Mouse (Mus musculus): ENCODE results near the gene Zfp59.
"Not testable (repeated sequence)": the region's sequence is repeated elsewhere in the genome, so short reads cannot be mapped to it uniquely, and the experiment has no call there.

The Zfp59 gene

DNA sequence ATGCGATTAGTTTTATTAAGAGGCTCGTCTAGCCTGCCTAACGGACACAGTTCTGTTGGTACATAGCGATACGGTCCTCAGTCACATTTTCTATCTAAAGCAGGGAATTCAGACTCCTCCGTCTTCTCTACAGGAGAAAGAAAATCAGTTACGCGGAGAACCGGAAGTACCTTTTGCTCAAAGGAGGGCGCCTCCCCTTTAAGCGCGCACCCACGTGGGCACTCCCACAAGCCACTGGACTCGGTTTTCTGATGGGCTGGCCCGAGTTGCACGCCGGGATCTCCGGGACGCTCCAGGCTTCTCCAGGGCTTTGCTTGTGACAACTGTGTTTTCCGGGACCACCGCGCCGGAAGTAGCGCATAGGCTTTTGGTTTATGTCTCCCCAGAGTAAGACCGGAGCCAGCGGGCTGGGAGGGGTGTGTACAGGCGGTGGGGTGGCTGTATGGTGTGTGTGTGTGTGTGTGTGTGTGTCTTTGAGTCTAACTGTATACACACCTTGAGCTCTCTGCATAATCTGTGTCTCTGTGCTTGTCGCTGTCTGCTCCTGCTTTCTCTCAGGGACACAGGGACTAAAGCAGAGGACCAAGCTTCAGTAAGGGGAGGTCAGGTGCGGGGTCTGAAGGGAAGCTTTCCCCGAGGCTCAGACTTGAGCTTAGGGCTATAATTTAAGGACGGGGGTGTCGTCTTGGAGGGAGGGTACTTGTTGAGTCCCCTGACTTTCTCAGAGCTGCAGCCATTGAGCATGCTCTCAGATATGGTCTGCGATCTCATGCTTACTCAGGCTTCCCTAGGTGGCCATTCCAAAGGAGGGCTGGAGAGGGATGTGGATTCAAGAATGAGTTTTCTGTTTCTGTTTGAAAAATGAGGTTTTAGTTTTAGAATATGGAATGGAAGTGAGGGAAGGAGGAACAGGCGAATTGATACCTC is at the start of gene Zfp59:
TSS of gene Zfp59 (plus strand) at position 285 of the 927 bp plus-strand sequence.
- DNase-seq: peak; percentile 85

DNA sequence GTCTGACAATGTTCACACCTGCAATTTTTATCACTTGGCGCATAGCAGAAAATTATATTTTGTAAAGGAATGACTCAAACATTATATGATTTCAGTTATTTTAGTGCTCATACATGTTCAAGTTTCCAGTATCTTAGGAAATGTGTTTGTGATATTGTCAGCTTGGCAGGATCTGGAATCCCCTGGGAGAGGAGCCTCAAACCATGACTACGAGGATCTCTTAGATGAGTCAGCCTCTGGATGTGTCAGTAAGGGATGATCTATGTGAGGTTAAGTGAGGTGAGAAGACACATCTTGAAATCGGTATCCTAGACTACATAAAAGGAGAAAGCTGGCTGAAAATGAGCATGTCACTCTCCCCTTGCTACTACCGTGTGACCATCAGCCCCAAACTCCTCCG is 49.1 kb upstream of the Zfp59 start:
- no peak for DNase-seq

DNA sequence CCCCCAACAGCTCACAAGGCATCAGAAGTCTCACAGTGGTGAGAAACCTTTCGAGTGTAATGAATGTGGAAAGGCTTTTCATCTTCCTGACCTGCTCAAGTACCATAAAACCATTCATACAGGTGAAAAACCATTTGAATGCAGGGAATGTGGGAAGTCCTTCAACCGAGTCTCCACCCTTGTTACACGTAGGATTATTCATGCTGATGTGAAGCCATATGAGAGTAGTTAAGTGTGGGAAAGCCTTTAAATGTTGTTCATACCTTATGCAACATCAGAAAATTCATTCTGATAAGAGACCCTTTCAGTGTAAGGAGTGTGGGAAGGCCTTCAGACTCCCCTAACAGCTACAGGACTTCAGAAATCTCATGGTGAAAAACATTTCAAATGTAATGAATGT is 44.5 kb upstream of the Zfp59 start:
- not testable (repeated sequence) for DNase-seq

DNA sequence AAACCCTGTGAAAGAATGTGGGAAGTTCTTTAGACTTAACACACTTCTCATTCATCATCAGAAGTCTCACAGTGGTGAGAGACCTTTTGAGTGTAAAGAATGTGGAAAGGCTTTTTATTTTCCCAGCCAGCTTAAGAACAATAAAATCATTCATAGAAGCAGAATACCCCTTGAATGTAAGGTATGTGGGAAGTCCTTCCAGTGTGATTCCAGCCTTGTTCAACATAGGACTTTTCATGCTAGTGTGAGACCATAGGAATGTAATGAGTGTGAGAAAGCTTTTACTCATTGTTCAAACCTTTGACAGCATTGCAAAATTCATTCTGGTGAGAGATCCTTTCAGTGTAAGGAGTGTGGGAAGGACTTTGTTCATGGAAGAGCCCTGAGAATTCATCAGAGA is 43.8 kb upstream of the Zfp59 start:
- no peak for DNase-seq

DNA sequence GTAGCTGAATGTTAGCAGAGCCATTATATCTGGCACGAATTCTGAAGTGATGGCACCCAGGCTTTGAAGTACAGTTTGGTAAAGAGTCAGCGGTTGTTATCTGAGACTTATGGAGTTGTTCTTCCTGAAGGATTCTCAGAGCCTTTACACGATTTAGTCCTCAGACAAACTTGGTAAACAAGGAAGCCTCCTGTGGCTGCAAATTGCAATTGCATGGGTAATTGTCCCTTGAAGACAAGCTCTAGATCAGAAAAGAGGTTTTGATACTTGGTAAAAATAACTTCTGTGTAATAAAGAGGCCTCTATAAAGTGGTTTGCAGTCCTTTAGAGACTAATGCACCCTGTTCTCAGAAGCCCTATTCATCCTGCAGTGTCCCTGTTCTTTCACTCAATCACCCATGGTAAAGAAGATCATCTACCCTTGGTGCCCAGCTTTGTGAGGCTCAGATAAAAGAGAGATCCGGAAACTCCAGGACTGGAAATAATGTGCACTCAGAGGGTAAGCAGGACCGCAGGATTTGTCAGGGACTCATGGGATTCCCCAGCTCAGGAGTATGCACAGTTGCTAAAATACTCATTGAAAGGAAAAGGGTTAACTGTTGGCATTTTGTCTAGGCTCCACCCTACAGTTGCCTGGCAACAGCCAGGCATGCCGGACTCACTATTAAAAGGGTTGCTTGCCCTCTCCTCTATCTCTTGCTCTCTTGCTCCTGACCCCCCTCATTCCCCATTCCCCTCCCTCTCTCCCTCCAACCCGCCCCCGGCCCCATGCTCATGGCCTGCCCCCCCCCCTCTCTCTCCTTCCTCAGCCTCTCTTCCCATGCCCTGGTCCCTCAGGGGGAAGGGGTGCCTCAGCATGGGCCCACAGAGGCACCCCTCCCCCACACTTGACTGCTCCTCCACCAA is 40.2 kb upstream of the Zfp59 start:
- no peak for DNase-seq

DNA sequence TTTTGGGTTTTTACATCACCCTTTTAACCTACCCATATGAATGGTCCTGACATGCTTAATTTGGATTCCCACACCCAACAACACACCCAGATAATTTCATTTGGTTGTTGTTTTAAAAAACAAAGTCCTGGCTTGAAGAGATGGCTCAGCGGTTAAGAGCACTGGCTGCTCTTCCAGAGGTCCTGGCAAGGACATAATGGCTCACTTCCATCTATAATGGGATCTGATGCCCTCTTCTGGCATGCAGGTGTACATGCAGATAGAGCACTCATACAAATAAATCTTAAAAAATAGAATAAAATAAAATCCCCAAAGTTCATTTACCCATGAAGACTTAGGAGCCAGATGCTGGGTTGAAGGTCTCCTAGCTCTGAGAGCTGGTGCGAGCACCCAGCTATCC is 37.3 kb upstream of the Zfp59 start:
- DNase-seq: no peak

DNA sequence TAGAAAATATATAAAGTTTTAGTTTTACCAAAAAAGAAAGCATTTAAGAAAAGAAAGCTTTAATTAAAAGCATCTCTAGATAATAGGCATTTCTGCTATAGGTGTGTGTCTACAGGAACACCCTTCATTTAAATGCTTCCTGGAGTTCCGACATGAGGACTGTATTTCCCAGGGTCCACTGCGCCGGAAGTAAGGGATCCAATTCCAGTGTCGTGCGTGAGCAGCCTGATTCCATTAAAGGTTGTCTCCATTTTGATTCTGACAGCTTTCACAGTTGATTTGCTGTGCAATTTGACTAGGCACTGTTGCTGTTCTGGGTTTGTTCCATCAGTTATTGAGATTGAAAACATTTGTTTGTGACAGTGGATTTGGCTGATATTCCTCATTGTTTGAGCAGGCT is 35.4 kb upstream of the Zfp59 start:
- DNase-seq: no peak

DNA sequence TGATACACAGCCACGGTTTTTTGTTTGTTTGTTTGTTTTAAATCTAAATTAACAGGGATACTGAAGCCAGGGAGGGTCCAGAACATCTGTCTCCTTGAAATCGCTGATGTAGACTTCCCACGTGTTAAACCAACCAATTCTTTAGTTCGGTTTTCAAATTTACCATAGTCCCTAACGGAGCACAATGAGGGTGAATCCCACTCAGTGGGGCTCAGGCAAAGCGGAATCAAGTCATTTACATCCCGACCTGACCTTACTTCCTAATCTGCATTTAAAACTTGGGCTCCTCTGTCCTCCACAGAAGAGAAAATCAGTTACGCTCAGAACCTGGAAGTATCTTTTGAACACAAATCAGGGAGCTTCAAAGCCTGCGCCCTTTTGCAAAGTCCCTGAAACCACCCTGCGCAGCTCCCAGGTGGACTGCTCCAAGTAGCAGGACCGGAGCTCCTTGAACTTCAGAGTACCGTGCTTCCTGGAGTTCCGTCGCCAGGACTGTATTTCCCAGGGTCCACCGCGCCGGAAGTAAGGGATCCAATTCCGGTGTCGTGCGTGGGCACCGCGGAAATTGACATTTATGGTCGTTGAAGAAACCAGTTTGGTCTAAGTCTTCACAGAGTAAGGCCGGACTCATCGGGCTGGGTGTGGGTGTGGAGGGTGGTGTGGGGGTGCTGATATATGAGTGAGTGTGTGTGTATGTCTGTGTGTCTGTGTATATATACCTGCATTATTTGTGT is 33.9 kb upstream of the Zfp59 start:
- peak; percentile 75 for DNase-seq

DNA sequence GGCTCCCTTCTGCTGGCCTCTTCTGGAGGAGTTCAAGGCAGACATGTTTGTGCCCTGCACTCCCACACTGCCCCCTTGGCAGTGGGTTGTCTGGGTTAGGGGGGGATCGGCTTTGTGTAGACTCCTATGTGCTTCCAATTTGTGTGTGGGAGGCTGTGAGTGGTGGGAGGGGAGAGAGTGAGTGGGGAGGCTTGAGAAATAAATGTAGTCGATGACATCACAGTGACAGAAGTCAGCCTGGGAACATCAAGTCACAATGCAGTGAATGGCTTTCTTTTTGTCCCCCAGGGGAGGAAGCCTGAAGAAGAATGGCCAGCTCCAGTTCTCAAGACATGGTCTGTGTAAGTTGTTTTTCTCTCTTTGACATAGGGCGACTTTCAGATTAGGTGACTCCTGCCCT is 31.5 kb upstream of the Zfp59 start, which contains the start of gene Zfp626:
TSS of gene Zfp626 (plus strand) at position 301 of the 400 bp plus-strand sequence.
- DNase-seq: not testable (repeated sequence)

DNA sequence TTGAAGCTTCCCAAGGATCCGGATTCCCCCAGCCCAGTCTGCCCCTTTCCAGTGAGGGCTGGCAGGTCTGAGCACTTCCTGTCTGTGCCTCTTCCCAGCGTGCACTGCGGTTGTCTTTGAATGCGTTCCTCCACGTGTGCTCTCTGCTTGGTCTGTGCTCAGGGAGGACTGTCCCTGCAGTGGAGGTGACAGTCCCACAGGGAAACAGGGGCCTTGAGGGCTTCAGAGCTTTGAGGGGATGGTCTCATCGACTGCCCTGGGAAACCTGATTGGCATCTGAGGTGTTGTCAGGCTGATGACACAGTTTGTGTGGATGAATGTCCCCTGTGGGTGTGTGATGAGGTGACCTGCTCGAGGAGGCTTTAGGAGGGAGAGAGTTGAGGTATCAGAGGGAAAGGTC is 31.1 kb upstream of the Zfp59 start:
- DNase-seq: not testable (repeated sequence)

DNA sequence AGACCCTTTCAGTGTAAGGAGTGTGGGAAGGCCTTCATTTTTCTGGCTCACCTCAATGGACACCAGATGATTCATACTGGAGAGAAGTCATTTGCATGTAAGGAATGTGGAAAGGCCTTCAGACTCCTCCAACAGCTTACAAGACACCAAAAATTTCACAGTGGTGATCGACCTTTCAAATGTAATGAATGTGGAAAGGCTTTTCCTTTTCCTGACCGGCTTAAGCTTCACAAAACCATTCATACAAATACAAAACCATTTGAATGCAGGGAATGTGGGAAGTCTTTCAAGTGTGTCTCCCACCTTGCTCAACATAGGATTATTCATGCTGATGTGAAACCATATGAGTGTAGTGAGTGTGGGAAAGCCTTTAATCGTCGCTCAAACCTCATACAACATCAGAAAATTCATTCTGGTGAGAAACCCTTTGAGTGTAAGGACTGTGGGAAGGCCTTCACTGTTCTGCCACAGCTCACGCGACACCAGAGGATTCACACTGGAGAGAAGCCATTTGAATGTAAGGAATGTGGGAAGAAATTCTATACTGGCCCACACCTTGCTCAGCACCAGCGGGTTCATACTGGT is 19.8 kb upstream of the Zfp59 start:
- DNase-seq: no peak

DNA sequence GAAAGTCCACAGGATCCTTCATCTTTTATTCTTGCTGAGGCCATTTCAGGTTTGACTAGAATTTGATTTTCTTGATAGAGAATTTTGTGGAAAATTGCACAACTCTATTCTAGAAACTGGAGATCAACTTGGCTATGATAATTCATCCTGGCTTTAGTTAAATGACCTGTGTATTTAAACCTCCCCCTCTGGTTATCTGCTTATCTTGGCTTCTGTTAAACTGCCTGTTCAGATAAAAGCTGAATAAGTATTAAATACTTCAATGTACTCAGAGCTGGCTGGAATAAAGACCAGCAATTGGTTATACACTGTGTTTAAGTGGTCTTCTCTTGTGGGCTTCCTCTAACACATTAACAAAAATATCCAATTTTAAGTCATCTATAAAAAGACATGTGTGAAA is 15.8 kb upstream of the Zfp59 start:
- no peak for DNase-seq

DNA sequence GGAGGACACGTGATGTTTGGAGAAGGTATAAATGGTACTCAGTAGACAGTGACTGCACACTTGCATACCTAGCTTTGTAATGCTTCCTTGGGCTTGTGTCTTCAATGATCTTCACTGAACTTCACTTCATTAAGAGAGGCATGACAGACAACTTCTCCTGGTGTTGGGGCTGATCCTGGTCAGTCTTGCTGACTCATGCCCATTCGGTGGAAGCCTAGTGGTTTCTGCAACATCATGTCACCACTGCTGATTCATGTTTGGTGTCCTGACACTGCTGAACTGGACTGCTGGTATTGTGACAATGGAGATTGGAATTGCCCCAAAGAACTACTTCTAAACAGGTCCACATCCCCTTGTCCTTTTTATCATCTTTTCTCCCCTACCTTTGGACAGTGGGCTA is 4.3 kb upstream of the Zfp59 start:
- DNase-seq: no peak

DNA sequence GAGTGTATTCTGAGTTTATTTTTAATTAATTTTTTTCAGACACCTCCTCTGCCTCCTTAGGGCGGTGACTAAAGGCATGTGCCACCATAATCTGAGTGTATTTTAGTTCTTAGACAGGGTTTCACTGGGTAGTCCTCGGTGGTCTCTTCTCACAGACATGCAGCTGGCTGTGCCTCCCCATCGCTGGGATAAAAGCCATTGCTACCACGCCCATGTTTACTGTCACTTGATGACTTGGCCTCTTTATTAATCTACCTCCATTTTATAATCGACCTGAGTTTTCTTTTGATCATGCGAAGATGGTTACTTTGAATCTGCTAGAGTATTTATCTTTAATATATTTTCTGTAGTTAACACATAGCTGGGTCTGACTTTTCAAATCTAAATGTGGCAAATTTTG is 511 bp upstream of the Zfp59 start:
- peak; percentile 21 for DNase-seq

DNA sequence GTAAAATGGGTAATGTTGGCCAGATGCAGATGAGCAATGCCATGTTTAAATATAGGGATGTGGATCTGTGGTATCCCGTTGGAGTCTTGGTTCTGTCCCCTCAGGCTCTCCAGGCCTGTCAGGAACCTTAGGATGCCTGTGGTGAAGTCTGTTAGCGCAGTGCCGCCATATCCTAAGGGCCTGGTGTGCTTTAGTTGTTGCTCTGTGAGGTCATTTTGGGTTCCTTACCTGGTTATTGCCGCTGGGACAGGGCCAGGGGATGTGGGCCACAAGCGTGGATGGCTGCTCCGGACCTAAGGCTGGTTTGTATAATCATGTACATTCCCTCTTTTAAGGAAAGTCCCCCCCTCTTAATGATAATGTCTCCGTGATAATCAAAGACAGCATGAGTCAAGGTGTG is 1.2 kb downstream of the Zfp59 start:
- DNase-seq: no peak

DNA sequence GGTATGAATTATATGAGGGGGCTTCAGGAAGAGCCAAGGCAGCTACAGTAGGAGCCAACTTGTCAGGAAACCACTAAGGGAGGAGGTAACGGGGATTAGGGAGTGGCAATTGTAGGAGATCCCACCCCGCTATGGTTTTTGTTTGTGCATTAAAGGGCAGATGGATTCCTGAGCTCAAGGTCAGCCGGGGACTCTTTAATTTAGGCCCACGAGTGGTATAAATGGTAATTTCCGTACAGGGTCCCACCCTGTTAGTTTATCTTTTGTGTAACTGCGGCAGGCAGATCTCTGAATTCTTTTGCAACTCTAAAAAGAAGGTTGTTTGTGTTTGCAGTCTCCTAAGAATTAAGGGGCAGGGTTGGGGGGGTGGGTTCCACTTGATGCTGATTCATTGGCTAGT is 1.7 kb downstream of the Zfp59 start:
- no peak for DNase-seq

DNA sequence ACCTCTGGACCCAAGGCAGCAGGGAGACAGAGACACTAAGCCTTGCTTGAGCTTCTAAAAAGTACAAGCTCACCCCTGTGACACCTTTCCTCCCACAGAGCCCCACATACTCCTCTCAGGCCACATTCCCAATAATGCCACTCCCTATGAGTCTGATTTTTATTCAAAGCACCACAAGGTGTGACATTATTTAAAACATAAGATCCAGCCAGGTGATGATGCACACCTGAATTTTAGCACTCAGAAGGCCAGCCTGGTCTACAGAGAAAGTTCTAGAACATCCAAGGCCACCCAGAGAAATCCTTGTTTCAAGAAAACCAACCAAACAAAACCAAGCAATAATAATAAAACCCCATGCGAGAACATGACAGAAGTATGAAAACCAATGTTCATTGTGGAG is 18.8 kb downstream of the Zfp59 start, which contains the start of gene Zfp607a:
TSS of gene Zfp607a (plus strand) at position 301 of the 400 bp plus-strand sequence.
- DNase-seq: no peak

DNA sequence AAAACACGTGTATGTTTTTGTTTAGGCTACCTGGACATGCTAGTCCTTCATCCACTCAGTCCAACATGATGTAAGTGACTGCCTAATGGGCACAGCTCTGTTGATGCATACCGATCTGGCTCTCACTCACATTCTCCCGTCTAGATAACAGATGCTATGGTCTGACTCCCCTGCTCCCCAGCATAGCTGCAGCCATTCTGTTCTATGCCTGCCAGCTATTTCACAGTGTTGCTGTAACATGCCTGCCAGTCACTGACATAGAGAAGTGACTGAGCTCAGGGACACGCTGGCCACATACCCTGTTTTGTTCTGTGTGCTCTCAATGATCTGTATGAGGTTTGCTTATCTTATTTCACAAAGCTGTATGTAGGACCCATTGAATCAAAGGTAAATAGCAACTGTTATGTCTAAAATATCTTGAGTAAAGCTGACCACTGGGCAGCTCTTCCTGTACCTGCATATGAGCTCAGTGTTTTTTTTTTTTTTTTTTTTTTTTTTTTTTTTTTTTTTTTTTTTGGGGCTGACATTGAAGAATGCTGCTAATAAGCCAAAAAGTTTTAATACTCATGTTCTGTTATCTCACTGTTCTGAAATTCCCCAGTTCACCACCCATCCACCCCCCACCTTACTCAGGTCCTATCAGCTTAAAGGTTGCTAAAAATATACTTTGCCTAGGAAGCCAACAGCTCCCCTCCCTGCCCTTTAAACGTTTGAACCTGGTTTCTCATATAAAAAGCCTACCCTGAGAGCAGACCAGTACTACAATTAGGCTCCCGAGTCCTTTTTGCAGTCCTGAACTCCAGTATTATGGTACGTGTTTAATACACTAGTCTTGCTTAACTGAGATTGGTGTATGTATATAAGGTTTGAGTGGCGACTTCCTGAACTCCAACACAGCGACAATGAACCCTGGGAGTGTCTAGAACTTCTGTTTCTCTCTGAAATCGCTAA is 21.2 kb downstream of the Zfp59 start:
- DNase-seq: no peak

DNA sequence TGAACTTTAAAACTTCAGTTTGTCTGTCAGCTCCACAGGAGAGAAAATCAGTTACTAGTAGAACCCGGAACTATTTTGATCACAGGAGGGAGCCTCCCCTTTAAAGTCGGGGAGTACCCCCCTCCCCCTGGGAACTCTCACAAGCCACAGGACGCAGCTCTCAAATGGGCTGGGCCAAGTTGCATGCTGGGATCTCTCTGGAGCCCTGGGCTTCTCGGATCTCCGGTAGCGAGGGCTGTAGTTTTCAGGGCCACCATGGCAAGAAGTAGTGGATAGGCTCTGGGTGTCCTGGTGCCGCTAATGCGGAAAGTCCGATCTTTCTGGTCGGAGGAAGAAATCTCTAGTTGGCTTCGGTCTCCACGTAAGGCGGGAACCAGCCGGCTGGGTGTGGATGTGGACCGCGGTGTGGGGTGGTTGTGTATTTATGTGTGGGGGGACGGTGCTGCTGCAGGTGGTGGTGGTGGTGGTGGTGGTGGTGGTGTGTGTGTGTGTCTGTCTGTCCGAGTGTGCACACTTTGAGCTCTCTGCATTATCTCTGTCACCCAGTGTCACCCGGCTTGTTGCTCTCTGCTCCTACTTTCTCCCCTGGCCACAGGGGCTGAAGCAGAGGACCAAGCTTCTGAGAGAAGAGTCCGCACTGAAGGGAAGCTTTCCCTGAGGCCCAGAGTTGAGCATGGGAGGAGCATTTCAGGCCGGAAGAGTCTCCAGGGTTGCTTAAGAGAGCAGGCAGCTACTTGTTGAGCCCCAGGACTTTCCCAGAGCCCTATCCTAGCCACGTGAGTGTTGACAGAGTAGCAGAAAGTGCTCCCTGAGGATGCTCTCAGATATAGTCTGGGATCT is 22.2 kb downstream of the Zfp59 start:
- DNase-seq: peak; percentile 18

DNA sequence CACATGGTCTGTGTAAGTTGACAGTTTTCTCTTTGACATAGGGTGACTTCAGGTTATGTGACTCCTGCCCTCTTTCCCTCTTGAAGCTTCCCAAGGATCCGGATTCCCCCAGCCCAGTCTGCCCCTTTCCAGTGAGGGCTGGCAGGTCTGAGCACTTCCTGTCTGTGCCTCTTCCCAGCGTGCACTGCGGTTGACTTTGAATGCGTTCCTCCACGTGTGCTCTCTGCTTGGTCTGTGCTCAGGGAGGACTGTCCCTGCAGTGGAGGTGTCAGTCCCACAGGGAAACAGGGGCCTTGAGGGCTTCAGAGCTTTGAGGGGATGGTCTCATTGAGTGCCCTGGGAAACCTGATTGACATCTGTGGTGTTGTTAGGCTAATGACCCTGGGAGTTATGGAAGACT is 24.2 kb downstream of the Zfp59 start:
- DNase-seq: not testable (repeated sequence)

Data from cerebellum, adult 9-10 months (tissue).